Mouse (Mus musculus) C2C12 (cell line): ENCODE results near the gene Map4k3. TPM values are rescaled to one million over a fixed set of nuclear protein-coding genes. Genes with fewer than 3 reads are reported as not detected.

ENCODE experiments used
- H3K27me3 ChIP-seq: one replicate; pipeline ENCODE4 v1.6.1; 2011; ENCODE audit not compliant: control insufficient read depth, insufficient read depth, insufficient read length
- H3K36me3 ChIP-seq: one replicate; pipeline ENCODE4 v1.6.1; 2011; ENCODE audit not compliant: control insufficient read depth, insufficient read depth
- H3K4me3 ChIP-seq: one replicate; pipeline ENCODE4 v1.5.1; 2011; ENCODE audit warnings: mild to moderate bottlenecking, control low read depth; ENCODE audit not compliant: poor library complexity, insufficient read depth, severe bottlenecking
- H3K79me2 ChIP-seq: one replicate; pipeline ENCODE4 v1.6.1; 2011; ENCODE audit not compliant: control insufficient read depth, insufficient read depth
- H3K79me3 ChIP-seq: one replicate; pipeline ENCODE4 v1.6.1; 2011; ENCODE audit warnings: low read depth, control low read depth
- H3ac ChIP-seq: one replicate; pipeline ENCODE3; 2011; ENCODE audit warnings: low read depth; ENCODE audit not compliant: control insufficient read depth, insufficient read length
- CEBPB ChIP-seq: IDR thresholded peaks from one replicate; pipeline ENCODE4 v1.6.1; 2011; ENCODE audit warnings: low read depth, mild to moderate bottlenecking, control low read depth, moderate library complexity
- CTCF ChIP-seq: IDR thresholded peaks from one replicate; pipeline ENCODE4 v1.5.1; 2011; ENCODE audit not compliant: control insufficient read depth, insufficient read depth, insufficient read length
- FOSL1 ChIP-seq: IDR thresholded peaks from one replicate; pipeline ENCODE4 v1.8.0; 2011; ENCODE audit warnings: mild to moderate bottlenecking, low read length; ENCODE audit not compliant: poor library complexity, insufficient read depth, severe bottlenecking
- MAX ChIP-seq: IDR thresholded peaks from one replicate; pipeline ENCODE4 v1.6.1; 2011; ENCODE audit warnings: mild to moderate bottlenecking, control low read depth
- MYOD1 ChIP-seq: IDR thresholded peaks from one replicate; pipeline ENCODE4 v1.6.1; 2011; ENCODE audit warnings: low read depth; ENCODE audit not compliant: control insufficient read depth, insufficient read length
- MYOG ChIP-seq: IDR thresholded peaks from one replicate; pipeline ENCODE4 v1.6.1; 2011; ENCODE audit not compliant: control insufficient read depth, insufficient read length; ENCODE audit errors: extremely low read depth
- USF1 ChIP-seq: IDR thresholded peaks from one replicate; pipeline ENCODE4 v1.6.1; 2011; ENCODE audit warnings: low read depth, mild to moderate bottlenecking, control low read depth, moderate library complexity
- long read RNA-seq, 2 experiments: library from polyadenylated mRNA; unstranded; transcript quantifications; one replicate each; pipeline ENCODE4 v2.0.0; 2019 to 2020
- polyA plus RNA-seq: library from polyadenylated mRNA; unstranded; fragments of >200 nt; fragmentation: generic; extraction: Trizol; gene quantifications from one replicate; pipeline ENCODE4 v1.2.1, GENCODE M21; 2012; ENCODE audit warnings: missing spikeins

Map4k3 gene
- polyA plus RNA-seq = 3.0 TPM
- long read RNA-seq, experiment 1, partial matches to known transcripts = 0 of 3 reads
- long read RNA-seq, experiment 1, other reads (novel, unspliced or antisense) = 3 of 3 reads
- long read RNA-seq, experiment 2, partial matches to known transcripts = 3 of 4 reads
- long read RNA-seq, experiment 2, other reads (novel, unspliced or antisense) = 1 of 4 reads

- no peaks in the 10 kb centered on the region for H3K27me3 ChIP-seq
- H3K4me3 ChIP-seq = peak within 1 kb of the TSS; percentile 65
- no peaks in the 10 kb centered on the region for H3K36me3 ChIP-seq
- peaks cover 35% of the 10 kb centered on the region for H3K79me2 ChIP-seq
- peaks cover 21% of the 10 kb centered on the region for H3K79me3 ChIP-seq
- TF ChIP-seq USF1 = peak; percentile 10
- no peak for TF ChIP-seq CTCF
- H3ac ChIP-seq = peak within 1 kb of the TSS; percentile 90
Measured at GRCm38 (mm10) chr17:80728062-80728858, at the start of gene Map4k3. Gene Map4k3 (minus strand): TSS chr17:80728485.

- H3K36me3 ChIP-seq = no peaks in the 10 kb centered on the region
- H3K27me3 ChIP-seq = peaks cover 4% of the 10 kb centered on the region
- H3K79me2 ChIP-seq = no peaks in the 10 kb centered on the region
- no peaks in the 10 kb centered on the region for H3K79me3 ChIP-seq
- TF ChIP-seq FOSL1 = no peak
- no peak for TF ChIP-seq MYOD1
- TF ChIP-seq CTCF = no peak
- TF ChIP-seq MAX = no peak
- no peak for TF ChIP-seq MYOG
- TF ChIP-seq USF1 = no peak
- no peak for TF ChIP-seq CEBPB
- no peak overlapping the region for H3K4me3 ChIP-seq
- no peak overlapping the region for H3ac ChIP-seq
Measured at GRCm38 (mm10) chr17:80777581-80777980, 49.3 kb upstream of the Map4k3 start.

DNA sequence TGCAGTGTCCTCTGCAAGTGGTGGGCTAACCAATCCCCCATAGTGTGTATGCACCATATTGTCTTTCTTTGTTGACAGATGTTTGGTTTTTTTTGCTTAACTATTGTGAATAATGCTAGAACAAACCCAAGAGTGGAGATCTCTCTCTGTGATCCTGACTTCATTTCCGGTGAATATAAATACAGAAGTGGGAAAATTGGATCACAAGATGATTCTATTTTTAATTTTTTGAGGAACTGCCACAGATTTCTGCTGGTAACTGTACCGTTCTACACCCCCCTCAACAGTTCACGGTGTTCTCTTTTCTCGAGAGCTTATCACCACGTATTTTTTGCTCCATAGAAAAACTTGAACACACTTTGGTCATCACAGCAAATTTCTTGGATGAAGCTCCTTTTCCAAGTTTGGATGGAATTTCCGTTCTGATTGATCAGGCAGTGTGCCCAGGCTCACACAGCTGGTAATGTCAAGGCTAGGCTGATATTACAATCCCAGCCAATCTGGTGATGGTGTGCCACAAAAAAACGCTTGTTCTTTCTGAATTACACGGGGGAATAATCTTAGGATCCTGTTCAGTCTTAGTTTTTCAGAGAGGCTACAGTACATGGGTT is 47.0 kb upstream of the Map4k3 start:
- Histone ChIP-seq H3K79me3 (no peaks in the 10 kb centered on the region), H3K79me2 (no peaks in the 10 kb centered on the region), H3K4me3 (no peak overlapping the region), H3ac (no peak overlapping the region), H3K36me3 (no peaks in the 10 kb centered on the region), H3K27me3 (peaks cover 4% of the 10 kb centered on the region)
- no peak for TF ChIP-seq MYOG
- no peak for TF ChIP-seq MYOD1
- no peak for TF ChIP-seq FOSL1
- TF ChIP-seq CTCF = no peak
- TF ChIP-seq MAX = no peak
- TF ChIP-seq CEBPB = no peak
- TF ChIP-seq USF1 = no peak

GRCm38 (mm10) chr17:80772545-80773453 is 44.5 kb upstream of the Map4k3 start:
- no peaks in the 10 kb centered on the region for H3K27me3 ChIP-seq
- no peak for TF ChIP-seq CTCF
- TF ChIP-seq USF1 = peak; percentile 41
- TF ChIP-seq MAX = no peak
- no peak for TF ChIP-seq MYOG
- TF ChIP-seq FOSL1 = peak; percentile 99
- no peak for TF ChIP-seq CEBPB
- peak; percentile 58 for TF ChIP-seq MYOD1
- H3K79me2 ChIP-seq = no peaks in the 10 kb centered on the region
- H3K79me3 ChIP-seq = no peaks in the 10 kb centered on the region
- H3ac ChIP-seq = no peak overlapping the region
- no peak overlapping the region for H3K4me3 ChIP-seq
- no peaks in the 10 kb centered on the region for H3K36me3 ChIP-seq

- no peak overlapping the region for H3K4me3 ChIP-seq
Measured at GRCm38 (mm10) chr17:80770065-80770464, 41.8 kb upstream of the Map4k3 start.

More at GRCm38 (mm10) chr17:80770065-80770464, 41.8 kb upstream of the Map4k3 start:
- H3K36me3 ChIP-seq = no peaks in the 10 kb centered on the region
- TF ChIP-seq MYOG = no peak
- no peak for TF ChIP-seq CTCF
- no peak for TF ChIP-seq FOSL1
- TF ChIP-seq MYOD1 = no peak
- TF ChIP-seq USF1 = no peak
- no peak for TF ChIP-seq MAX
- no peak for TF ChIP-seq CEBPB
- H3ac ChIP-seq = no peak overlapping the region
- no peaks in the 10 kb centered on the region for H3K79me3 ChIP-seq
- H3K79me2 ChIP-seq = no peaks in the 10 kb centered on the region
- H3K27me3 ChIP-seq = no peaks in the 10 kb centered on the region
